Mouse (Mus musculus) thymus, postnatal 4 days (tissue): ENCODE measurements around the gene Prdm12.

Experiments used
- DNase-seq: peaks from one replicate; pipeline ENCODE4 v3.0.0; 2021

Prdm12 gene

GRCm38 (mm10) chr2:31639901-31640608 is at the start of gene Prdm12:
Prdm12 (plus strand) TSS chr2:31640037.
- DNase-seq: no peak

- no peak for DNase-seq
These were observed 47.9 kb upstream of the Prdm12 start for GRCm38 (mm10) chr2:31591799-31592484.

GRCm38 (mm10) chr2:31607555-31607954 is 32.3 kb upstream of the Prdm12 start:
- DNase-seq: no peak

- no peak for DNase-seq
These were observed 30.0 kb upstream of the Prdm12 start for GRCm38 (mm10) chr2:31609859-31610261.

GRCm38 (mm10) chr2:31610922-31611321 is 28.9 kb upstream of the Prdm12 start:
- no peak for DNase-seq

DNA sequence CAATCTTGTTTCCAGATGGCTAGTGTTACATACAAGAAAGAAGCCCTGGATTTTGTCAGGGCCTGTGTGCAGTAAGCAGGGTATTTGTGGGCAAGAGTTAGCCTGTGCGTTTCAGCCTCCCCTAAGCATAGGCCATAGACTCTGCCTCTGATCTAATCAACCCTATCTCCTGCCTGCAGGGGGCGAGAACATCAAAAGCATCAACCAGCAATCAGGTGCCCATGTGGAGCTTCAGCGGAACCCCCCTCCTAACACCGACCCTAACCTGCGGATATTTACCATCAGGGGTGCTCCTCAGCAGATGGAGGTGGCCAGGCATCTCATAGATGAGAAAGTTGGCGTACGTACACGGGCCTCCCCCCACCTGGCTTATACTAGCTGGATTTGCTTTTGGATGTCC is 28.4 kb upstream of the Prdm12 start:
- DNase-seq: peak; percentile 25

GRCm38 (mm10) chr2:31612627-31613026 is 27.2 kb upstream of the Prdm12 start:
- DNase-seq: no peak

GRCm38 (mm10) chr2:31613781-31614180 is 26.1 kb upstream of the Prdm12 start:
- no peak for DNase-seq

- DNase-seq: no peak
These were observed 21.2 kb upstream of the Prdm12 start for GRCm38 (mm10) chr2:31618484-31619161.

DNA sequence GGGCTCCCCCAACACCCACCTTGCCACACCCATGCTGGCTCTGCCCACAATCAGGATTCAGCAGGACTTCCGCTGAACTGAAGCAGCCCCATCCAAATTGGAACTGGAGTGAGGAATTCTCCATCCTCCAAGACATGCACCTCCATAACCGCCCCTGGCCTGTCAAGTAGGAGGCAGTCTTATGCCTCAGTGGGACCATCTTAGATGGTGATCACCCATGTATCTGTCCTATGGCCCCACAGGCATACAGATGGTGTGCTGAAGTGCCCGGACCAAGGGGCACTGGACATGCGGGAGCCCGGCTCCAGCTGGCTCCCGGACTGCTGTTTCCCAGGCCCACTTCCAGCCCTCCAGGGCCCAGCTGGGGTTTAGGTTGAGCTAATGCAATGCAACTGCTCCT is 20.6 kb upstream of the Prdm12 start:
- DNase-seq: no peak

DNA sequence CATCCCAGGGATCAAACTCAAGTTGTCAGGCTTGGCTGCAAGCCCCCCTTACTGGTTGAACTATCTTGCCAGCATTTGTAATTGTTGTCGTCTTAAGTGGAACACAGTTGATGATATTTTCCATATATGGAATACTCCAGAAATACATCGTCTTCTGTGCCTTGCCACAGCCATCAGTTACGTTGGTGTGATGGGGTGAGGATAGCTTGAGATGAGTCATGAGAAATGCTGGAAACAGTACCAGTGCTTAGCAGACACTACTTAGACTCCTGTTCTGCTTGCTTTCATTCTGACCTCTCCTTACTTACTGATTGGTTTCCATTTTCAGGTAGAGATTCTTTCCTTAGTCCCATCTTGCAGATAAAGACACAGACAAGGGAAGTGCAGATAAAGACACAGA is 6.3 kb upstream of the Prdm12 start:
- DNase-seq: no peak

DNA sequence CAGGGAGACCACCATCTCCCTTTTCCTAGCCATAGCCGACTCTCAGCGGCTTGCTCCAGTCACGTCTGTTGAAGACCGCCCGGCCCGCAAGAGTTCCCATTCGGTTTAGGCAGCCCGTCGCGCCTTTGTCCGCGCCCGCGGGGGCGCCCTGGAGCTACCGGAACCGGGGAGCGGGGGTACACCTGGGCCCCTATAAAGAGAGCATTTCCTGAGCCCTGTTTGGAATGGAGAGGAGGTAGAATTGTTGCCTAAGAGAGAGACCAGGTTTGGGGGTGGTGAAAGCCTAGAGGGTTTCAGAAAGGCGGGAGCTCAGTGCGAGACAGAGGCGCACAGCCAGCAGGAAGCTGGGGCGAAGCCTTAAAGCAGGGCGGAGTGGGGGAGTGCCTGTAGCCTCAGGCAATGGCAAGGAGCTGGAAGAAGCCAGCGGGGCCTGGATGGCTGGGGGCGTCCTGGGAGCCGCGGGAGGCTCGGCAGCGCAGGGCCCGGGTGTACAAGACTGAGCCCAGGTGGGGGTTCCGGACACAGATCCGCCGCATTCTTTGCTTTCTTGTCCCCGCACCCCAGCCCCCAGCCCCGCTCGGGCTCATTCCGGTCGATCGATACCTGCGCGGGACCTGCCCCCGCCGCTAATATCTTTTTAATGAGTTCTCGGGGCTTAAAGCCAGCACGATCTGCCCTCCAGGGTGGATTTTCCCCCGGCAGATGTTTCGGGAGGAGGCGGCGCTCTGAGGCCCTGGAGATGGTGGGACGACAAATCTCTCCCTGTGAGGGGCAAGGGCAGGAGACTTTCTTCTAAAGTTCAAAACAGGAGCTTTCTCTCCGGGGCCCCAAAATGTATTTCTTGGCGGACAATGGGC is 4.3 kb upstream of the Prdm12 start:
- DNase-seq: peak; percentile 53

DNA sequence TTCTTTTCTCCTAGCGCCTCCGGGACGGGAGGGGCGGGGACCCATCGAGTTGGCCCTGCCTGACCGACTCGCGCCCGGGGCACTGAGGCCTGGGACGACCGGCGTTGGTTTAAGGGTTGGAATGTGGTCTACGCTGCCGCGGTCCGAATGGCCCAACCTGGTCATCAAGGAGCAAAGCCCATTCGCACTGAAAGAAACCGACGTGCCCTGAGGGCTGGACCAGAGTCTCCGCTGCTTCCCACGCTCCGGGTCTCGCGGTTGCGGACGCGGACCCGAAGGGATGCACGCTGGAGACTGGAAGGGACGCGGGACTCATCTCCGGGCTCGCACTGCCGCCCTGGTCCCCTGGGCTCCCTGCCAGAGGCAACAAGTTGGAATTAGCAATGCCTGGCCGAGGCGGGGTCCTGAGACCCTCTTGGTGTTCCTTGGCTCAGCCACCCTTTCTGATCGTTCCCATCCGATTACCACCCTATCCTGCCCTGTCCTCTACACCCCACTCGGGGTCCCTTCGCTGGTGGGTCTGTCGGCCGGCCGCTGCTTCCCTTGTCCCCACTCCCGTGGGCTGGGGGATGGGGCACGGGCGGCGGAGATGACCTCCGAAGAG is 3.6 kb upstream of the Prdm12 start:
- DNase-seq: peak; percentile 18

DNA sequence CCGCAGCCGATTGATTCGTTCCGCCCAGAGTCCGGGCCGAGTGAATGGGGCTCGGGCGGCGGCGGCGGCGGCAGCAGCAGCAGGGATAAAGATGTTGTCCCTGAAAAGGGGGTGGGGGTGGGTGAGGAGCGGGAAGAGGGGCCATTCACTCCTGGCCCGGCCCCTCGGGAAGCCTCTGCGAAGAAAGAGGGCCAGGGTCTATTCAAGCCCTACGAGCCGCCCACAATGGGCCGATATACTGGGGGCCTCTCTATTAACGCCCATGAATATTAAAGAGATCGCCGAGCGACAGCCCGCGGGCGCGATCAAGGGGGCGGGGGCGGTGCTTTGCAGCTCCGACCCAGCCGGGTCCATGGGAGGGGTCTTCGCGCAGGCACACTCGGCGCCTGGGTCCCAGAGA is 3.1 kb upstream of the Prdm12 start:
- no peak for DNase-seq

DNA sequence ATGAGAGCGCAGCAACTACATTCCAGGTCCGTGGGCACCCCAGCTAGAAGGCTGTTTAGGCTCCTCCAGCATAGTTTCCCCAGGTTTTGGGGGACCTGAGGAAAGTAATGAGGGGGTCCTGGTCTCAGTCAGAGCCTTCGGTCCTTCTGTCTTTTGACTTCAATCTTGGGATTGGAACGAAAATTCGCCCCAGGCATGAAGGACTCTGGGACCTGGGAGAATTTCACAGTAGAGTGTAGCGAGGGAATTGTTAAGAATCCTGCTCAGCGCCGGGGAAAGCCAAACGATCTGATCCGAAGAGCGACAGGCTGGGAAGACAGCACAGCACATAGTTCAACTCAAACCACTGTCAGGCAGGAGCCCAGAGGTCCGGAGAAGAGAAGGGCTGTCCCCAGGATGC is 2.5 kb upstream of the Prdm12 start:
- DNase-seq: no peak

GRCm38 (mm10) chr2:31637807-31638206 is 2.0 kb upstream of the Prdm12 start:
- DNase-seq: peak; percentile 68

- peak; percentile 26 for DNase-seq
These were observed 1.0 kb upstream of the Prdm12 start for GRCm38 (mm10) chr2:31638581-31639465.

DNA sequence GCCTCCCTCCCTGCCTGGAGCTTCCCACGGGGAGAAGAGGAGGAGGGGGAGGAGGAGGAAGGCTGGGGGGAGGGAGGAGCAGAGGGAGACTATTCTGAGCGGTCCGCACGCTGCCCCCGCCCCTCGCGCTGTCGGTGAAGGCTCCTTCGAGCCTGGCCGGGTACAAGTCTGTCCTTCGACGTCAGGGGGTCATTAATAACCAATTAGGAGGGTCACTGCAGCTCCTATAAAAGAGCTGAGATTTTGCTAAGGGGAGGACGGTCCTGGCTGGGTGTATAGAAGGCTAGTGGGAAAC is 424 bp upstream of the Prdm12 start:
- no peak for DNase-seq

DNA sequence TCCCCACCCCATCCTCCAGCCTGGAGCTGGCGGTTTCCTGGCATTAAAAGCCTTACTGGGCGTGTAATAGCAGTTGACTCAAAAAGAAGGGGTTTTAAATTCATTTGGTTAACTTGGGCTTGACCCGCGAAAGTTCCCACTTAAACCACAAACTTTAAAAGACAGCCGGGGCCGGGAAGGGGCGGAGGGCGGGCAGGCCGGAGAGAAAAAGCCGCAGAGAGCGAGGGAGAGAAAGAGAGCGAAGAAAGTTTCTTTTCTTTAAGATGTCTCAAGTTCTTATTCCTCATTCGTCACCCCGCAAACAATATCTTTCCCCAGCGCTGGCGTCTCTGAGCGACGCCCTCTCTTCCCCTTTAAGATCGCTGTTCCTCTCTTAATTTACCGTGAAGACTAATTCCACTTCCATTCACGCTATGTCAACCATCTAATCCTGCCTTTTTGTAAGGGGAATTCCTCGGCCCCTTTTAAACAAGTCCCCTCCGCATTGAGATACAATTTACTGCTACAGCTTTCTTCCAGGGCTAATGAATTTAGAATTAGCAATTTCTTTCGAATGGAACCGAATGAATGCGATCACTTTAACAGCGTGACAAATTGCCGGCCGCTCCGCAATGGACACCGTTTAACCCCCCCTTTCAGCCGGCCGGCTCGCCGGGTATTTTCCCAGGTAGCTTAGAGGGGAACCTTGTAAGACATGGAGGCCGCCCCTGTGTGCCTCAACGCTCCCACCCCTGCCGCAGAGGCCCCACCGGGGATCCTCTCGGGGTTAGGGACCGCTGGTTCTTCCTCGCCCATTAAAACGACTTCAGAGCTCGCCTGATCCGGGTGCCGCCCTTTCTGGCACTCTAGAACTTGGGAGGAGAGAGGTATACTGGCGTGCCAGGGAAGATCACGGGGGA is 1.0 kb downstream of the Prdm12 start:
- DNase-seq: no peak

DNA sequence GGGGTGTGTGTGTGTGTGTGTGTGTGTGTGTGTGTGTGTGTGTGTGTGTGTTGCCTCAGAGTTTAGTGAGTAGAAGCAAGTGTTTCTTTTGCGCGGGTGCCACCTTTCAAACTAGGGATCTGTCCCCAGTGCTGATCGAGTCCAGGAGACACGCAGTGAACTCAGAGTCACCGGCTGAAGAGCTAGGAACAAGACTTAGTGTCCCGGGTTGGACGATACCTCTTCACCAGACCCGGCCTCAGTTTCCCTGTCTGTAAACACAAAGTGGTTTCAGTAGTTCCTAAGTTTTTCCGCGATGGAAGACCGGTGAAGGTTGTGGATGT is 1.6 kb downstream of the Prdm12 start:
- DNase-seq: no peak

GRCm38 (mm10) chr2:31641929-31642328 is 2.1 kb downstream of the Prdm12 start:
- no peak for DNase-seq
